Mouse (Mus musculus) embryonic facial prominence, embryonic 13.5 days (tissue): ENCODE data around the gene Efna5. TPM values are rescaled to one million over a fixed set of nuclear protein-coding genes. Genes with fewer than 3 reads are reported as not detected.
A peak's percentile ranks its signal among the peaks of the same experiment; 100 is the strongest.

Experiments used
- ATAC-seq: fragments of 200-750 bp; cut with Nextera tagmentation; 2 replicates; pipeline ENCODE4 v1.8.0; 2017; ENCODE audit warnings: low read depth; ENCODE audit not compliant: insufficient number of reproducible peaks, insufficient read depth, low FRiP score, low TSS enrichment
- H3K27ac ChIP-seq: fragments of 300-500 bp; sonication (generic); 2 replicates; pipeline ENCODE4 v1.5.1; 2015; ENCODE audit warnings: moderate library complexity, mild to moderate bottlenecking, inconsistent platforms
- H3K27me3 ChIP-seq: fragments of 300-500 bp; sonication (generic); 2 replicates; pipeline ENCODE4 v1.6.1; 2015; ENCODE audit warnings: mild to moderate bottlenecking, inconsistent platforms
- H3K36me3 ChIP-seq: fragments of 300-500 bp; sonication (generic); 2 replicates; pipeline ENCODE4 v1.6.1; 2015; ENCODE audit warnings: mild to moderate bottlenecking, inconsistent platforms
- H3K4me1 ChIP-seq: fragments of 300-500 bp; sonication (generic); 2 replicates; pipeline ENCODE4 v1.6.1; 2015; ENCODE audit warnings: inconsistent platforms
- H3K4me2 ChIP-seq: fragments of 300-500 bp; sonication (generic); 2 replicates; pipeline ENCODE4 v1.6.1; 2015; ENCODE audit warnings: moderate library complexity, mild to moderate bottlenecking, inconsistent platforms
- H3K4me3 ChIP-seq: fragments of 300-500 bp; sonication (generic); 2 replicates; pipeline ENCODE4 v1.5.1; 2015; ENCODE audit warnings: mild to moderate bottlenecking, inconsistent platforms
- H3K9ac ChIP-seq: fragments of 300-500 bp; sonication (generic); 2 replicates; pipeline ENCODE4 v1.6.1; 2015; ENCODE audit warnings: mild to moderate bottlenecking, inconsistent platforms
- H3K9me3 ChIP-seq: fragments of 300-500 bp; sonication (generic); 2 replicates; pipeline ENCODE4 v1.6.1; 2016; ENCODE audit warnings: inconsistent platforms
- WGBS: fragments of 180-500 bp; shearing (Covaris S2); methylation state at CpG from one replicate; pipeline ENCODE4 v1.1.7; 2015; ENCODE audit warnings: mixed read lengths; 5-methylcytosine and 5-hydroxymethylcytosine counted together
- polyA plus RNA-seq: library from polyadenylated mRNA; unstranded; fragments of >200 nt; fragmentation: Nextera tagmentation; extraction: Ambion mirVana; gene quantifications from 2 replicates; pipeline ENCODE4 v1.2.1, GENCODE M21; 2015

Gene Efna5
- polyA plus RNA-seq, 1 experiment from 2014 or later = 109 TPM

GRCm38 (mm10) chr17:62685181-62685580 is 195.9 kb downstream of the Efna5 start:
- Histone ChIP-seq H3K27me3 (no peaks in the 10 kb centered on the region), H3K4me3 (no peak overlapping the region), H3K9me3 (no peaks in the 10 kb centered on the region), H3K4me1 (peaks cover 18% of the 10 kb centered on the region), H3K36me3 (no peaks in the 10 kb centered on the region), H3K27ac (0 out of 2 replicates have a peak overlapping the region, but pooled peaks have one; percentile 24), H3K4me2 (no peak overlapping the region), H3K9ac (no peak overlapping the region)
- WGBS = 66% methylated on average over 6 of the region's 6 CpGs
- ATAC-seq = no peak

GRCm38 (mm10) chr17:62683142-62683541 is 198.0 kb downstream of the Efna5 start:
- Histone ChIP-seq H3K9me3 (no peaks in the 10 kb centered on the region), H3K27me3 (no peaks in the 10 kb centered on the region), H3K4me1 (peaks cover 14% of the 10 kb centered on the region), H3K9ac (no peak overlapping the region), H3K36me3 (no peaks in the 10 kb centered on the region), H3K4me3 (no peak overlapping the region), H3K27ac (no peak overlapping the region), H3K4me2 (no peak overlapping the region)
- WGBS = 93% methylated on average over 5 of the region's 5 CpGs
- ATAC-seq = no peak

GRCm38 (mm10) chr17:62681726-62682125 is 199.4 kb downstream of the Efna5 start:
- WGBS = 22% methylated on average over 1 of the region's 1 CpGs
- Histone ChIP-seq H3K4me1 (peaks cover 19% of the 10 kb centered on the region), H3K4me2 (no peak overlapping the region), H3K9ac (no peak overlapping the region), H3K9me3 (no peaks in the 10 kb centered on the region), H3K27me3 (no peaks in the 10 kb centered on the region), H3K4me3 (no peak overlapping the region), H3K27ac (no peak overlapping the region), H3K36me3 (no peaks in the 10 kb centered on the region)
- ATAC-seq = no peak

- no peaks in the 10 kb centered on the region for H3K27me3 ChIP-seq
- WGBS = 88% methylated on average over 1 of the region's 1 CpGs
- H3K4me2 ChIP-seq = no peak overlapping the region
- ATAC-seq = no peak
- no peak overlapping the region for H3K4me3 ChIP-seq
- H3K9ac ChIP-seq = no peak overlapping the region
- H3K36me3 ChIP-seq = no peaks in the 10 kb centered on the region
- H3K9me3 ChIP-seq = no peaks in the 10 kb centered on the region
- H3K4me1 ChIP-seq = peaks cover 24% of the 10 kb centered on the region
- H3K27ac ChIP-seq = no peak overlapping the region
Measured at GRCm38 (mm10) chr17:62680737-62681136, 200.4 kb downstream of the Efna5 start.

GRCm38 (mm10) chr17:62676832-62677231 is 204.3 kb downstream of the Efna5 start:
- 59% methylated on average over 6 of the region's 6 CpGs for WGBS
- no peak overlapping the region for H3K4me3 ChIP-seq
- no peaks in the 10 kb centered on the region for H3K36me3 ChIP-seq
- no peak overlapping the region for H3K27ac ChIP-seq
- ATAC-seq = no peak
- H3K9ac ChIP-seq = no peak overlapping the region
- 0 out of 2 replicates have a peak overlapping the region, but pooled peaks have one; percentile 7 for H3K4me2 ChIP-seq
- no peaks in the 10 kb centered on the region for H3K27me3 ChIP-seq
- H3K9me3 ChIP-seq = no peaks in the 10 kb centered on the region
- peaks cover 18% of the 10 kb centered on the region for H3K4me1 ChIP-seq

GRCm38 (mm10) chr17:62676409-62676808 is 204.7 kb downstream of the Efna5 start:
- Histone ChIP-seq H3K4me3 (no peak overlapping the region), H3K27me3 (no peaks in the 10 kb centered on the region), H3K36me3 (no peaks in the 10 kb centered on the region), H3K27ac (no peak overlapping the region), H3K9me3 (no peaks in the 10 kb centered on the region), H3K4me2 (no peak overlapping the region), H3K4me1 (peaks cover 18% of the 10 kb centered on the region), H3K9ac (no peak overlapping the region)
- no peak for ATAC-seq
- WGBS = 44% methylated on average over 6 of the region's 6 CpGs

GRCm38 (mm10) chr17:62675811-62676255 is 205.3 kb downstream of the Efna5 start:
- H3K27me3 ChIP-seq = no peaks in the 10 kb centered on the region
- H3K4me1 ChIP-seq = peaks cover 18% of the 10 kb centered on the region
- H3K4me3 ChIP-seq = no peak overlapping the region
- H3K27ac ChIP-seq = no peak overlapping the region
- ATAC-seq = no peak
- no peaks in the 10 kb centered on the region for H3K36me3 ChIP-seq
- H3K9me3 ChIP-seq = no peaks in the 10 kb centered on the region
- no peak overlapping the region for H3K4me2 ChIP-seq
- H3K9ac ChIP-seq = no peak overlapping the region
- 27% methylated on average over 5 of the region's 5 CpGs for WGBS

- Histone ChIP-seq H3K4me2 (no peak overlapping the region), H3K4me1 (peaks cover 12% of the 10 kb centered on the region), H3K27ac (no peak overlapping the region), H3K9ac (no peak overlapping the region), H3K36me3 (0 out of 2 replicates have a peak, but pooled peaks cover 4% of the 10 kb centered on the region), H3K27me3 (no peaks in the 10 kb centered on the region), H3K4me3 (no peak overlapping the region), H3K9me3 (no peaks in the 10 kb centered on the region)
- no peak for ATAC-seq
- 64% methylated on average over 8 of the region's 8 CpGs for WGBS
Measured at GRCm38 (mm10) chr17:62672068-62672467, 209.0 kb downstream of the Efna5 start.

GRCm38 (mm10) chr17:62666761-62667160 is 214.4 kb downstream of the Efna5 start:
- Histone ChIP-seq H3K4me1 (peaks cover 3% of the 10 kb centered on the region; the same call in 1 of the 2 replicates), H3K9me3 (no peaks in the 10 kb centered on the region), H3K27me3 (no peaks in the 10 kb centered on the region), H3K27ac (no peak overlapping the region), H3K9ac (no peak overlapping the region), H3K36me3 (0 out of 2 replicates have a peak, but pooled peaks cover 4% of the 10 kb centered on the region), H3K4me3 (no peak overlapping the region), H3K4me2 (no peak overlapping the region)
- WGBS = 61% methylated on average over 6 of the region's 6 CpGs
- ATAC-seq = no peak

- Histone ChIP-seq H3K9ac (no peak overlapping the region), H3K36me3 (0 out of 2 replicates have a peak, but pooled peaks cover 4% of the 10 kb centered on the region), H3K4me3 (no peak overlapping the region), H3K4me1 (peaks cover 3% of the 10 kb centered on the region; the same call in 1 of the 2 replicates), H3K27me3 (no peaks in the 10 kb centered on the region), H3K27ac (no peak overlapping the region), H3K9me3 (no peaks in the 10 kb centered on the region), H3K4me2 (no peak overlapping the region)
- no peak for ATAC-seq
- 92% methylated on average over 7 of the region's 7 CpGs for WGBS
Measured at GRCm38 (mm10) chr17:62665823-62666222, 215.3 kb downstream of the Efna5 start.

- Histone ChIP-seq H3K4me3 (no peak overlapping the region), H3K4me2 (no peak overlapping the region), H3K27ac (no peak overlapping the region), H3K4me1 (peaks cover 10% of the 10 kb centered on the region), H3K36me3 (0 out of 2 replicates have a peak, but pooled peaks cover 4% of the 10 kb centered on the region), H3K9me3 (no peaks in the 10 kb centered on the region), H3K9ac (no peak overlapping the region), H3K27me3 (no peaks in the 10 kb centered on the region)
- ATAC-seq = no peak
- WGBS = 72% methylated on average over 2 of the region's 2 CpGs
Measured at GRCm38 (mm10) chr17:62664709-62665108, 216.4 kb downstream of the Efna5 start.

- H3K4me3 ChIP-seq = no peak overlapping the region
- no peaks in the 10 kb centered on the region for H3K9me3 ChIP-seq
- peaks cover 22% of the 10 kb centered on the region for H3K4me1 ChIP-seq
- WGBS = 74% methylated on average over 7 of the region's 7 CpGs
- H3K27ac ChIP-seq = no peak overlapping the region
- H3K36me3 ChIP-seq = no peaks in the 10 kb centered on the region
- no peak overlapping the region for H3K9ac ChIP-seq
- H3K4me2 ChIP-seq = no peak overlapping the region
- no peaks in the 10 kb centered on the region for H3K27me3 ChIP-seq
- ATAC-seq = no peak
Measured at GRCm38 (mm10) chr17:62661801-62662200, 219.3 kb downstream of the Efna5 start.
